Mouse (Mus musculus): ENCODE measurements around the gene Cmpk1.
"Not testable (repeated sequence)": the region's sequence is repeated elsewhere in the genome, so short reads cannot be mapped to it uniquely, and the experiment has no call there.

The Cmpk1 gene

DNA sequence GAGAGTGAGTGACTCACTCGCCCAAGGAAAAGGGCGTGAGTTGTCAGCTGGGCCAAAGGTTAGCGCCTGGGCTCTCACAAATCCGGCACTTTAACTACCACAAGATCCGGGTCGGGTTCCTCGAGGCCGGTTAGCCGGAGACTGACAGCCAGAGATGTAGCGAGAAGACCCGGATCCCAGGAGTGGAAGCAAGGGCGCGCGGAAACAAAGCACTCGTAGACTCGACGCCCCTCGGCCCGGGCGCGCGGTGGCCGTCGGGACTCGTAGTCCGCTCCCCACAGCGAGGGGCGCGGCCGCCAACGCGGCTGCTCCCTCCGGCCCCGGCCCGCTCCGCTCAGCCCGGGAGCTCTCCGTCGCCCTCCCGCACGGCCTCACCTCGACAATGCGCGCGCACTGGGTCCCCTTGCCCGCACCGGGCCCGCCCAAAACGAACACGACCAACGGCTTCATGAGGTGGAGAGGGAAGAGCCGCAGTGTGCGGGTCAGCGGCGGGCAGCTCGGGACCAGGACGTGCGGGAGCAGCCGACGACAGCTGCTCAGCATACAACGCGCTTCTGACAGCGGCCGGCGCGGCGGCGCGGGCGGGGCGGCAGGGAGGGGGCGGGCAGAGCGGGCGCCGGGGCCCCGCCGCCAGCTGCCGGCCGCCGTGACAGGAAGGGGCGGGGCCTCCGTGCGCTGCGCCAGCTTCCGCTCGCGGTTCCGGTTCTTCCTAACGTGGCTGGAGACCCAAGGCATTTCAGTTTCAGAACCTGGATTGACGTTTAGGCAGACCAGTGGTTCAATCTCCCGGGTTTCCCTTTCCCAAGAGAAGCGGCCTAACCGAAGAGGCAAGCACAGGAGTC is at the start of gene Cmpk1:
TSS of gene Cmpk1 (minus strand) at position 651 of the 842 bp plus-strand sequence.
- peak; percentile 87 for DNase-seq

DNA sequence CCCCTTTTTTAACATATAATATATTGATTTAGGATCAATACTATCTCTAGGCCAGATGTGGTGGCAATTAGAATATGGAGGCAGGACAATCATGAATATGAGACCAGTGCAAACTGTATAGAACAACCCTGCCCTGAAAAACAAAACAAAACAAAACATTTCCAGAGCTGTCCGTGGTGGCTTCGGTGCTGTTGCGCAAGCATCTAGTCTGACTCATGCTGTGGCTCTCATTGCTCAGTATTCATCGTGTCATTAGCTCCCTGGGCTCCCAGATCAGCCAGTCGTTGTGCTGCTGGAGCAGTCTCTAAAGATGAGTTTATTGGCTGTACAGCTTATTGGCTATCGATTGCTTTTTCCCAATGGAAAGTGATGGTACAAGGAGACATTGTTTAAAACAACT is 48.0 kb upstream of the Cmpk1 start:
- DNase-seq = no peak

DNA sequence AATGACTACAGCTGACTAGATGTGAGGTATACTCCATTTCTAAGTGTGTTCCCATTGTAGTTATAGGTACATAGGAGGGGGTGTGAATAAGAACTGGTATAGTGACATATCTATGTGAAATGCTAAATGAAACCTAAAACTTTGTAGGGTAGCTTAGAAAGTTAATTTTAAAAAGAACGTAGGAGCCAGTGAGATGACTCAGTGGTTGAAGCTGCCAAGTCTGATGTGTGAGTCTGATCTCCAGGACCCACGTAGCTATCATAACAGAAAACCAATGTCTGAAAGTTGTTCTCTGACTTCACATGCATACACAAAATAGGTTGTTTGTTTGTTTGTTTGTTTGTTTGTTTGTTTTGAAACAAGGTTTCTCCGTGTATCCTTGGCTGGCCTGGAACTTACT is 33.0 kb upstream of the Cmpk1 start:
- DNase-seq = no peak

DNA sequence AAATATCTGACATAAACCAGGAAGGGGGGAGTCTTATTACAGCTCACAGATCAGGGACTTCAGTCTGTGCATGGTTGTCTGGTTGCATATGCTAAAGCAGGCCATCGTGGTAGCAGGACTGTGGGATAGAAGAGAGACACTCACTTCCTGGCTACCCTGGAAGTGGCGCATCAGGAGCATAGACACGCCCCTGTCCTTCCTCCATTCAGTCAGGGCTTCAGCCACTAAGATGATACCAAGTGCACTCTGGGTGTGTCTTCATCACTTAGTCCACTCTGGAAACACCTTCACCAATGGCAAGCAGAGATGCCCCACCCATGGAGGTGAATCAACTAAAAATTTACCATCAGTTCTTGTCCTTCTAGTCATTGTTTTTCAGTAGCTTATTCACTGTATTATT is 27.2 kb upstream of the Cmpk1 start:
- no peak for DNase-seq

DNA sequence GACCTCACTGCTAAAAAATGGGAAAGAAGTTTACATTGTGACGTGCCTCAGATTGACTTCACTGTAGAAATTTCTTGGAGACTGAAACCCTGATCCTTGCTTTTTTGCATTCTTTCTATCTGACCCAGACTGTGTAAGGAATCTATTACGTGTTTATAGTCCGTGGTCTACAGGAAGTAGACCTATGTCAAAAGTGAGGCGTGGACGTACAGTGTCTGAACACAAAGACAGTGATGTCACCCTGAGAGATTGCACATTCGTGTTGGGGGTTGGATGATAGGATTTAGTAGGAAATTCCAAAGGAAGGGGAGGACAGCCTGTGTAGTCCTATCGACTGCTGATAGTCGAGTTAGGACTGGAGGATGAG is 13.4 kb upstream of the Cmpk1 start:
- DNase-seq = no peak

DNA sequence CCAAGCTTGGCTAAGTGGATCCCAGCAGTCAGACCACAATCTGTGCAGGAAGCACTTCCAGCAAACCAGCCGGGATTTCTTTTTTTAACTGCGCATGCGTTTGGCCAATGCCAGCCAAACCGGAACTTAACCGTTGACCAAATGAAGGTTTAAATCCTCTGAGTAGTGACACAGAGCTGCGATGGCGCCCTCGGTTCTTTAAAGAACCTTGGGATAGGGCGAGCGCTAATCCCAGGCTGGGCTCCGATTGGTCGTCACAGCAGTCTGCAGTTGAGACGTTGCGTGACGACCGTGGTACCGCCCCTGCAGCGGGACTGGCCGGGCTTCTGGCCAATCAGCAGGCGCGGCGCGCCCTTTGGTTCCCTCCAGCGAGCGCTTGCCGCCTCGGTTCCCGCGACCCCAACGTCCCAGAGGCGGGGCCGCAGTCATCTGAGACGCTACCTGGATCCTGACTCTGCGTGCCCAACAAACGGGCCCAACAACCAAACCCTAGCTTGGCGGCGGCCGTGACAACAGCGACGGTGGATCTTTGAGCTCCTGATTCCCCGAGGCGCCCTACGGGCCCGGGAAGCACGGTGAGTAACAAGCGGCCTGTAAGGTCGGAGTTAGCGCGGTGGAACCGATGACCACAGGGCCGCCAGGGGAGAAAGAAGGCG is 12.9 kb upstream of the Cmpk1 start, which contains the start of gene Stil:
TSS of gene Stil (plus strand) at position 387 of the 656 bp plus-strand sequence.
- DNase-seq = peak; percentile 97

DNA sequence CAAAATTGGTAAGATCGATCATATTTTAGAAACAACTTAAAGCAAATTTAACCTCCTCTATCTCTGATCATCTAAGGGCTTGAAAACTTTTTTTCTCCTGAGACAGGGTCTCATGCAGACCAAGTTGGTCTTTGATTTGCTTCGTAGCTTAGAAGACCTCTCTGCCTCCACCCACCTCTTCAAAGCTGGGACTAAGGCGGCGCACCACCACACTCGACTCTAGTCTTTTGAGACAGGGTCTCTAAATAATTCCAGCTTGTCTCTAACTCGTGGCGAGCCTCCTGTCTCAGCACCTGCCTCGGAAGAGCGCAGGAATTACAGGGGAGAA is 12.4 kb upstream of the Cmpk1 start:
- no peak for DNase-seq

DNA sequence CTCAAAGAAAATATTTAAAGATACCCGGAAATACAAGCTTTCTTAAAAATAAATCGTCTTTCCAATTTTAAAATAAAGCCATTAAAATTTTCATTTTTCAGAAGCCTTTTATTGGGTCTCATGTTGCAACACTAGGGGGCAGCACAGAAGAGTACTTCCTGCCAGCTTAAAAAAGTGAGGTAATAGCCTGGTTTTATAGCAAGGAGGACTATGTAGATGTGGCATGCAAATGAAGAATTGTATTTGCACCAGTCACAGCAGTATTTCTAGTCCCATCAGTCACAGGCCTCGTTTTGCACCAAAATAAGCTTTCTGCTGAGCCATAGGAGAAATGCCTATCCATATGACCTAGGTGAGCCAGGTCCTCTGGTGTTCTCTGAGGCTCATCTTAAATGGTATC is 10.0 kb upstream of the Cmpk1 start:
- DNase-seq = no peak

DNA sequence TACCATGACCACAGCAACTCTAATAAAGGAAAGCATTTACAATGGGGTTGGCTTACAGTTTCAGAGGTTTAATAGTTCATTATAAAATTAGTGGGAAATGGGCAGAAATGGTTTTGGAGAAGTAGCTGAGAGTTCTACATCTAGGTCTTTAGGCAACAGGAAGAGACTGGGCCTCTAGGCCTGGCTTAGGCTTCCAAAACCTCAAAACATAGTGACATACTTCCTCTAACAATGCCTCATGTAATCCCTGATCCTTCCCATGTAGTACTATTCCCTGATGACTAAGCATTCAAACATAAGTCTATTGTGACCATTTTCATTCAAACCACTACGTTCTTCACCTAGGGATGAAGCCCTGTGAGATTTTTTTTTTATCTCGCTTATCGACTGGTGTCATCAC is 7.2 kb upstream of the Cmpk1 start:
- no peak for DNase-seq

DNA sequence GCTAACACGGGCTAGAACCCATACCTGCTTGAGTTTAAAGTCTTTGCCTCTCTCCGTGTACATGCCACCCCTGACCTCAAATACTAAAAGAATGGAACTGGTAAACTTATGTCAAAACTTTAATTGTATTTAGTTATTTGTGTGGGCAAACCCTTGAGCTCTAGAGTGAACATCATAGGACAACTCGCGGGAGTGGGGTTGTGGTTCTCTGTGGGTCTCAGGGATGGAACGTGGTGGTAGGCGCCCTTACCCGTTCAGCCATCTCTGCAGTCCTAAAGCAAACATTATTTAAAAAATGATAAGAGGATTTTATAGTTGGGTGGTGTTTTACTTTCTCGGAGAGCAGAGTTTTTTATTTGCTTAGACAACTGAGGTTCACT is 840 bp downstream of the Cmpk1 start:
- DNase-seq = no peak

DNA sequence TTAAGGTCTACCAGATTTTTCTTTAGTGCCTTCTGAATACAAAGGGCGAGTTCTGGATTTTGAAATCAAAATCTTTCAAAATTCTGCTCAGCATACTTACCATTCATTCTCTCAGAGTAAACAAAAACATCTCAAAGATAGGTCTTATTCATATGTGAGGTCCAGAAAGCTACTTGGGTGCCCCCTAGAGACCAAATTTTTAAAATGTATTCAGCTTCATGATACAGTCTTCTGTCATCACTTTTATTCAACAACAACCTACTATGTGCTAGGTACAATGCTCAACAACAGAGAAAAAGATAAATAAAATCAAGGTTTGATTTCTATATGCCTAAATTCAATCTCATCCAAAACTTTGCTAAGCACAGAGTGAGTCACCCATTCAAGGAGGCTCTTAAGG is 4.0 kb downstream of the Cmpk1 start:
- no peak for DNase-seq

DNA sequence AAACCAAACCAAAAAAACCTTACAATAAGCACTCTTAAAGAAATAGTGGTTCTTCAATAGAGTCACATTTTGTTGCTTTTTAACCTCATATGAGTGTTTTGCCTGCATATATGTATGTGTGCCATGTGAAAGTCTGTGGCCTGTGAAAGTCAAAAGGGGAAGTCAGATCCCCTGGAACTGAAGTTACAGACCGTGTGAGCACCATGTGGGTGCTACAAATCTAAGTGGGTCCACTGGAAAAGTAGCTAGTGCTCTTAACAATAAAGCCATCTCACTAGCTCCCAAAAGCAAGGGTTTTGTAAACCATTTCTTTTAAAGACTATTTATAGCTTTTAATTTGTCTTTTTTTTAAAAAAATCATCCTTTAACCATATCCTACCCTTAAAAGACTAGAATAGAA is 4.4 kb downstream of the Cmpk1 start:
- no peak for DNase-seq

DNA sequence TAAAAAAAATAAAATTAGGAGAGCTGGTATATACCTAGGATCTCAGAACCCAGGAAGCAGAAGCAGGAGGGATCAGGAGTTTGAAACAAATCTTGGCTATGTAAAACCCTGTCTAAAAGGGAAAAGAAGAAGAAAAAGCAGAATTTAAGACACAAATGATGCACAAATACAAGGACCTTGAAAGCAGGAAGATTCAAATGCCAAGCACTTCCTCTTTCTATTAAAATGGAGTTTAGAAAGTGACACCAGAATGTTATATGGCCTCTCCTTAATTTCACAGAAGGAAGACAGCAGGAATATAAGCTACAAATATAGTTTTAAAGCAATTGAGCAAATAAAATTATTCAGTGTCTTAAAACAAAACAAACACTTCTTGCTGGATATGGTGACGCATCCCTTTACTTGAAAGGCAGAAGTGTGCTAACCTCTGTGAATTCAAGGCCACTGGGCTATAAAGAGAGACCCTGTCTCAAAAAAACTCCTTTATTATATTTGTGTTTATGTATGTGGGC is 13.8 kb downstream of the Cmpk1 start:
- DNase-seq = no peak

DNA sequence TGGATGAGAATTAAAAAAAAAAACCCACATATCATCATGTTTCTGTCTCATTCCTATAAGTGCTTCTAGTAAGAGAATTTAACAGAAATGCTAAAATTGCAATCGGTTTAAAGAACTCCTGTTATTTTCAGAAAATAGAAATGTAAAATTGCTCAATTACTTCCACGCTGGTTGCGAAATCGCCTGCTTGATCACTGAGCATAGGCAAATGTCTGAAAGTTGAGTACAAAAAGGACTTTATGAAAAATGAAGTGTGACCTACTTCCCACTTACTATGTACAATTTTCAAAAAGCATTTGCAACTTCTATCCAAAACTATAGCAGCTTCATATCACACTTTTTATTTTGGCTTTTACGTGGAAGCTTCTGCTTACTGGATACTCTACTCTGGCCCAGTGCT is 16.3 kb downstream of the Cmpk1 start:
- DNase-seq = no peak

DNA sequence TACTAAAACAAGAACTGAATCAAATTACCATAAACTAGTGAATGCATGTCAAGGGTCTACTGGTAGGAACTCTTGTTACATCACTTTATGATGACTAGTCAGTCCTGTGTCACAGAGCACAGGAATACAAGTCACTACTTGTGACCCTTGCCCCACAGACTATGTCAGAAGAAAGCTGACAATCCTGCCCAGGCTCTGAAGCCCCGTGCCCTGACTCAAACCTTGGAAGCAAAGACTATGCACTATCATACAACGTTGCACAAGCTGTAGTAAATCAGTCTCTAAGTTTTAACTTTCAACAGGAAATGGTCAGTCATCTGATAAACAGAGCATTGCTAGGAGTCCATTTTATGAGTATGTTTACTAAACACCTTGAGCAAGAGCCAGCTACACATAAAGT is 26.2 kb downstream of the Cmpk1 start:
- DNase-seq = not testable (repeated sequence)

DNA sequence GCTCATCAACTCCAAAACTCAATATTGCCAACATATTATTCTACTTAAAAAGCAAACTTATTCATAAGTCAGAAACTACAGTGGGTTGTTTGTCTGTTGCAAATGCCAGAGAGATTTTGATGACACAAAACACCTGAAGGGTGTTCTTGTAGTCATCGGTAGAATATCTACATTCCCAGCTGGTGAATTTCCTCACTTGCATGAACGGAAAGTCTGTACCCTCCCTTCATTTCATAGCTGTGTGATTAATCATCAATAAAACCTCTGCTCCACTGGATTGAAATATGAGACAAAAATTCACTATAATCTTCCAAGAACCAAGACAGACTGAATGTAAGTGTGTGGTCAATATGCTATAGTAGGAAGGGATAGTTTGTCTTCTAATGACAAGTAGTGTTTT is 27.5 kb downstream of the Cmpk1 start:
- no peak for DNase-seq

DNA sequence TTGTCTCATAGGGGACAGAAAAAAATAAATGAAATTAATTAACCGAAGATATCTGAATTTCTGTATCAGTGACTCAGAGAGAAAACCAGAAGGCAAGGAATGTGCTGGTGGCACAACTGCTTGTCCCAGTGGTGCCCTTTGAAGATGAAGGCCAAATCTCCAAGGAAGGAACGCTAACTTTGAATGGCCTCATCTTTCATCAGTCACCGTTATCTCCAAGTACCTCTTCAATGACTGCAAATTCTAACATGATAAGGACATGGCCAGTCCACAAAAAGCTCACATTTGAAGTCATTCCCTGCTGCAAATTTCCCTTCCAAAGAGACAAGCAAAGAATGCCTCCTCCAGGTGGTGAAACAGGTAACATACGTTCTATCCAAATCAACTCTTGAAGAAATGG is 28.3 kb downstream of the Cmpk1 start:
- DNase-seq = no peak

DNA sequence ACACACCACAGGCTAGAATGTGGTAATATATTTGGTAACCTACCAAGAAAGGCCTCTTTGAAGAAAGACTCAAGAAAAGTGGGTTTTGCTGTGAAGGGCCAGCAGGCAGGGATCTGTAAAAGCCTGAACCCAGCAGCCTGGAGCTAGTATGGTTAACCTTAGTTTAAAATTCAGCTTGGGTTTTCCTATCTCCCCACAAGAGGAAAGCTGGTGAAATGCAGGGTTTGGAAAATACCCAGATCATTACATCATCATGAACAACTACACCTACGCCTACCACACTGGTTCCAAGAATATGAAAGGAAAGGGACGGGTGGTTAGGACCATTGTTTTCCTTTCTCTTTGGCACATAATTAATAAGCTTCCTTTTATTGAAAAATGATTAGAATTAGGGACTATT is 28.8 kb downstream of the Cmpk1 start:
- no peak for DNase-seq

DNA sequence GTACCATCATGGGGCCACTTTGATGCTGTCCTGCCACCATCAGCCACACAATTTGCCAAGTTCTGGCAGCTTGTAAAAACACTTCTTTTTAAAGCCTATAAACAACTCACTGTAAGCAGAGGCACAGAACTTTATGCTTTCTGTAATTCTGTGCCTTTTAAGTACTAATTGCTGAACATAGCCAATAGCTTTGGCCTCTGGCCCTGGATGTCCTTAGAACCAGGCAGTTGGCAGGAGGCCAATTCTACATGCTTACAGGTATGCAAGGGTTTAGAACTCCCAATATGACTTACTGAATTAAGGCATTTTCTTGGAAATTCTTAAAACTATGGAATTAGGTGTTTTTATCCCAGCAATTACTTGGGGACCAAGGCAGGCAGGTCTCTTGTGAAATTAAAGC is 29.6 kb downstream of the Cmpk1 start:
- DNase-seq = no peak

DNA sequence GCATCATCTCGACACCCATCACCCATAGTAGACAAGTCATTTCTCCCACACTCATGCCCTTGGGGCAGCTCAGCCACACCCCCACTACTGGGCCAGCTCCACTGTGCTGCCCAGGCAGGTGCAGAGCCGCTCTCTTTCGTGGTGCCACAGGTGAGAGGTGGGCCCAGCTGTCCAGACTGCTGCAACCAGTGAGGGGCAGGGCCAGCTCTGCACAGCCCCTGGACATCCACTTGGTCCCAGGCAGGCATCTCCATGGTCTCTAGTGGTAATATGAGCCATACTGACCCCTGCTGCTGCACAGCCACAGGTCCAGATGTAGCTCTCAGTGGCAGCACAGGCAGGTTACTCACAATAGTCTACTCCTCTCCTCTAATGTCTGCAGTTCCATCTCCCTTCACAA is 33.9 kb downstream of the Cmpk1 start:
- no peak for DNase-seq

DNA sequence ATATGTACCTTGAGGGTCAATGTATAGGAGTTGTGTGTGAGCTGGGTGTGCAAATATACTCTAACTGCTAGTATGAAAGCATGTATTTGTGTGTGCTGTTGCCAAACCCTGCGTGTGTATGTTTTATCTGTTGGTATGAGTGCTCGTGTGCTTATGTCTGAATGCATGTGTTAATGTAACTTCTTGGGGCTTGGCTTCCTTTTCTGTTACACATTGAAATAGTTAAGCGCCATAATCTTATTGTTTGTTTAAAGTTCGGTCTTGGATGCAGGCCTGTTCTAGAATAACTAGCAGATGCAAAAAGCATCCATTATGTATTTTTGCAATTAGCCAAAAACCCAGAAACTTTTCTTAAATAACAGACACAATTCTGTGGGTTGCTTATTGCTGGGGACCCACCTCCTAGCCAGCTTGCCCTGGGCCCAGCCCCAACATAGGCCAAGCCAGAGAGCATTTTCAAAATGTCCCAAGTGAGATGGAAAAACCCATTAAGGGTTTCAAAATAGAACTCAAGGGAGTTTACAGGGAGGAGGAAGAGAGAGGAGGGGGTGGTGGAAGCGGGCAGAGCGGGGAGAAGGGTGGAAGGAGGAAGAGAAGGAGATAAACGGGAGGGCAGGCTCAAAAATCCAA is 39.1 kb downstream of the Cmpk1 start:
- DNase-seq = no peak

DNA sequence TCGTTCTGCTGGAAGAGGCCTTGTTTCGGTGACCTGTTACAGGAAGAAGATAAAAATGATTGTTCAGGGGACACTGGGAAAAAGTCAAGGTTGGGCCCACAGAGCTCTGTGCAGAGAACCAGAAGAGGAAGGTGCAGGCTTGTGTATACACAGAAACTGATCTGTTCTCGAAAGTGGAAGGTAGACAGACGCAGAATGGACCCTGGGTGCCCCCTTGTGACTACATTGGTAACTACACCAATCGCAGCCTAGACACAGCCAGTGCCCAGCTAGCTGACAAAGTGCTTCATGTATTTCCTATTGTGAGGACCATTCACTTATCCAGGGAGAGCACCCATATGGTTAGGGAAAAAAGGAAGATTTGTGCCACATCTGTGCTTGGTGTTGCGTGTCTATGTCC is 39.6 kb downstream of the Cmpk1 start:
- DNase-seq = peak; percentile 33

DNA sequence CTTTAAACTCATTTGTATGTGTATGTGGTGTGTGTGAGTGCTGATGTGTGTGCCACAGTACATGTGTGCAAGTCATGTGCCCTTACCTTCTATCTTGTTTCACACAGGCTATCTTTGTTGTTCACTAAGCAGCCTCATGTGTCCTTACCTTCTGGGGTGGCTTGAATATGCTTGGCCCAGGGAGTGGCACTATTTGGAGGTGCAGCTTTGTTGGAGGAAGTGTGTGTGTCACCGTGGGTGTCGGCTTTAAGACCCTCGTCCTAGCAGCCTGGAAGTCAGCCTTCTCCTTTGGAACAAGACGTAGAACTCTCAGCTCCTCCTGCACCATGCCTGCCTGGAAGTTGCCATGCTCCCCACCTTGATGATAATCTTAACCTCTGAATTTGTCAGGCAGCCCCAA is 40.6 kb downstream of the Cmpk1 start:
- no peak for DNase-seq

DNA sequence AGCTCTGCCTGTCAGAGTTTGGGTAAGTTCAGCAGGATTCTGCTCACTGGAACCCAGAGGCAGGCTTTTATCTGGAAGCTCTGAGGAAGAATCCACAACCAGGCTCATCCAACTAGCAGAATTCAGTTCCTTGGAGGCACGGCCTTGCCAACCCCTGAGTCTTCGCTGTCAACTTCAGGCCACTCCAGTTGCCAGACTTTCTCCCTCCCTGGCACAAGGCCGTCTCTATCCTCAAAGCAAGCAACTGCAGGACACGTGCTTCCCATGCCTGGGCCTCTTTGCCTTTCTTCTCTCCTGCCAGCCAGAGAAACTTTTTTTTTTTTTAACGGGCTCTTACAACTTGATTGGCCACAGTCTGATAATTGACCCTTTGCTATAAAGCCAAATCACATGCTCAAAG is 42.0 kb downstream of the Cmpk1 start:
- DNase-seq = no peak
